Mouse (Mus musculus) telencephalon, adult 2 months (tissue): ENCODE measurements around the gene Htra1.

Source experiments
- DNase-seq: peaks from one replicate; pipeline ENCODE4 v3.0.0-alpha.2; 2011; ENCODE audit warnings: low read depth, low spot score

Gene Htra1

GRCm38 (mm10) chr7:130935793-130936471 is at the start of gene Htra1:
Htra1 (plus strand) TSS chr7:130936111.
- DNase-seq: no peak

GRCm38 (mm10) chr7:130886246-130886645 is 49.7 kb upstream of the Htra1 start:
- DNase-seq: no peak

GRCm38 (mm10) chr7:130887946-130888345 is 48.0 kb upstream of the Htra1 start:
- DNase-seq: peak; percentile 50

- DNase-seq: no peak
These were observed 45.0 kb upstream of the Htra1 start for GRCm38 (mm10) chr7:130890871-130891270.

GRCm38 (mm10) chr7:130892973-130893372 is 42.9 kb upstream of the Htra1 start:
- DNase-seq: peak; percentile 90

- DNase-seq: no peak
These were observed 40.8 kb upstream of the Htra1 start for GRCm38 (mm10) chr7:130894931-130895617.

GRCm38 (mm10) chr7:130895618-130895945 is 40.3 kb upstream of the Htra1 start:
- DNase-seq: no peak

GRCm38 (mm10) chr7:130896064-130896463 is 39.8 kb upstream of the Htra1 start:
- peak; percentile 54 for DNase-seq

- DNase-seq: no peak
These were observed 38.7 kb upstream of the Htra1 start for GRCm38 (mm10) chr7:130897201-130897600.

GRCm38 (mm10) chr7:130898373-130898772 is 37.5 kb upstream of the Htra1 start:
- no peak for DNase-seq

GRCm38 (mm10) chr7:130900233-130900848 is 35.6 kb upstream of the Htra1 start:
- no peak for DNase-seq

GRCm38 (mm10) chr7:130902929-130903328 is 33.0 kb upstream of the Htra1 start:
- DNase-seq: no peak

GRCm38 (mm10) chr7:130903505-130904074 is 32.3 kb upstream of the Htra1 start:
- no peak for DNase-seq

- no peak for DNase-seq
These were observed 31.1 kb upstream of the Htra1 start for GRCm38 (mm10) chr7:130904571-130905365.

- DNase-seq: no peak
These were observed 25.1 kb upstream of the Htra1 start for GRCm38 (mm10) chr7:130910841-130911240.

- no peak for DNase-seq
These were observed 21.1 kb upstream of the Htra1 start for GRCm38 (mm10) chr7:130914693-130915363.

- no peak for DNase-seq
These were observed 17.7 kb upstream of the Htra1 start for GRCm38 (mm10) chr7:130918260-130918659.

GRCm38 (mm10) chr7:130922981-130923731 is 12.8 kb upstream of the Htra1 start:
- DNase-seq: no peak

- DNase-seq: no peak
These were observed 5.5 kb upstream of the Htra1 start for GRCm38 (mm10) chr7:130930401-130930800.

- DNase-seq: no peak
These were observed 3.0 kb upstream of the Htra1 start for GRCm38 (mm10) chr7:130932921-130933320.
